Mouse (Mus musculus) bone marrow macrophage, adult 2 months (primary cell): ENCODE data around the gene Gm47791.

Experiments
- CTCF ChIP-seq: IDR thresholded peaks from 2 replicates; pipeline ENCODE4 v1.5.1; 2012; ENCODE audit warnings: low read depth, mild to moderate bottlenecking, low read length, moderate library complexity
- POLR2A ChIP-seq: IDR thresholded peaks from 2 replicates; pipeline ENCODE4 v1.6.1; 2012; ENCODE audit warnings: mild to moderate bottlenecking, low read depth, low read length, borderline replicate concordance

GRCm38 (mm10) chr1:82783559-82783958 lies 12.5 kb upstream of the Gm47791 start:
- TF ChIP-seq POLR2A (no peak), CTCF (no peak)
